Mouse (Mus musculus) heart, postnatal 36 days (tissue): Measurements from ENCODE around the gene Cactin. TPM values are rescaled to one million over a fixed set of nuclear protein-coding genes. Genes with fewer than 3 reads are reported as not detected.

Experiments used
- DNase-seq, 2 experiments: peaks; one replicate each; pipeline ENCODE4 v3.0.0; 2021 to 2022
- intact Hi-C: fragments of 180-260 bp; cut with DNase I; formaldehyde crosslinking; loops from one replicate; pipeline ENCODE4 v1.15.1; 2025
- total RNA-seq, 2 experiments: library from RNA; stranded (reverse); gene quantifications; 2 replicates each; pipeline ENCODE4 v1.2.3; 2021

Cactin gene
- total RNA-seq, 2 experiments from 2014 or later = 13.2 to 17.4 TPM

- no peak for DNase-seq
- intact Hi-C loops = no loop called here
These were observed 4.4 kb upstream of the Cactin start for GRCm38 (mm10) chr10:81316338-81317060.

- intact Hi-C loops = no loop called here
- no peak for DNase-seq
These were observed 3.6 kb upstream of the Cactin start for GRCm38 (mm10) chr10:81317273-81317672.

- intact Hi-C loops = loop anchor here (2.0 kb wide), 1 partner anchor 26 kb away; the partner anchor contains the start of gene Pip5k1c
- no peak for DNase-seq
These were observed 2.1 kb upstream of the Cactin start for GRCm38 (mm10) chr10:81318589-81319329.

GRCm38 (mm10) chr10:81319330-81319699 is 1.6 kb upstream of the Cactin start:
- DNase-seq = peak in 1 of 2 experiments; percentile 36
- intact Hi-C loops = loop anchor here (2.0 kb wide), 1 partner anchor 27 kb away; the partner anchor contains the start of gene Pip5k1c

GRCm38 (mm10) chr10:81319741-81320549 is 958 bp upstream of the Cactin start:
- peak in 1 of 2 experiments; percentile 93 for DNase-seq
- intact Hi-C loops = loop anchor here (2.0 kb wide), 1 partner anchor 27 kb away; the partner anchor contains the start of gene Pip5k1c

GRCm38 (mm10) chr10:81321436-81321835 is 533 bp downstream of the Cactin start:
- DNase-seq = no peak
- intact Hi-C loops = no loop called here

- intact Hi-C loops = no loop called here
- DNase-seq = no peak
These were observed 1.5 kb downstream of the Cactin start for GRCm38 (mm10) chr10:81322444-81322843.

- intact Hi-C loops = no loop called here
- DNase-seq = no peak
These were observed 2.4 kb downstream of the Cactin start for GRCm38 (mm10) chr10:81323141-81323775.

GRCm38 (mm10) chr10:81323791-81324530 is 3.1 kb downstream of the Cactin start:
- intact Hi-C loops = no loop called here

GRCm38 (mm10) chr10:81325176-81325575 is 4.3 kb downstream of the Cactin start:
- DNase-seq = no peak
- intact Hi-C loops = no loop called here

More at GRCm38 (mm10) chr10:81323791-81324530, 3.1 kb downstream of the Cactin start:
- no peak for DNase-seq

- intact Hi-C loops = loop anchor here (2.0 kb wide), 1 partner anchor 15 kb away; no protein-coding TSS in a partner anchor
- no peak for DNase-seq
These were observed 4.9 kb downstream of the Cactin start for GRCm38 (mm10) chr10:81325781-81326180.

GRCm38 (mm10) chr10:81326858-81327257 is 6.0 kb downstream of the Cactin start:
- intact Hi-C loops = loop anchor here (2.0 kb wide), 1 partner anchor 14 kb away; no protein-coding TSS in a partner anchor
- peak; percentile 49 to 60 for DNase-seq

- peak in 1 of 2 experiments; percentile 35 for DNase-seq
- intact Hi-C loops = loop anchor here (2.0 kb wide), 1 partner anchor 13 kb away; no protein-coding TSS in a partner anchor
These were observed 7.1 kb downstream of the Cactin start for GRCm38 (mm10) chr10:81327959-81328358.

- intact Hi-C loops = no loop called here
- DNase-seq = peak; percentile 62 to 71
These were observed 7.5 kb downstream of the Cactin start, which contains the start of gene Tbxa2r for GRCm38 (mm10) chr10:81328386-81328785. Gene Tbxa2r (plus strand): TSS chr10:81328731.

GRCm38 (mm10) chr10:81329194-81329975 is 8.5 kb downstream of the Cactin start:
- peak; percentile 13 to 37 for DNase-seq
- intact Hi-C loops = no loop called here

- intact Hi-C loops = no loop called here
- peak; percentile 73 to 75 for DNase-seq
These were observed 9.1 kb downstream of the Cactin start for GRCm38 (mm10) chr10:81330007-81330406.

GRCm38 (mm10) chr10:81332277-81332676 is 11.4 kb downstream of the Cactin start:
- intact Hi-C loops = no loop called here
- no peak for DNase-seq

GRCm38 (mm10) chr10:81334324-81334723 is 13.4 kb downstream of the Cactin start:
- intact Hi-C loops = no loop called here
- no peak for DNase-seq
